Mouse (Mus musculus) CH12.LX (cell line): ENCODE data around the gene Kcnn3. TPM values are rescaled to one million over a fixed set of nuclear protein-coding genes. Genes with fewer than 3 reads are reported as not detected.

Source experiments
- DNase-seq: peaks from one replicate; pipeline ENCODE4 v3.0.0-alpha.2; 2013; ENCODE audit errors: extremely low read depth
- H3K27ac ChIP-seq: 2 replicates; pipeline ENCODE4 v1.5.1; 2012; ENCODE audit warnings: low read depth, mild to moderate bottlenecking, control low read depth, moderate library complexity; ENCODE audit not compliant: insufficient read depth
- H3K27me3 ChIP-seq: replicated peaks from 2 replicates; pipeline ENCODE3; 2012; ENCODE audit warnings: inconsistent platforms
- H3K36me3 ChIP-seq, 2 experiments: replicated peaks in 1 of 2; 2 replicates each; pipeline versions ENCODE3 to v1.6.1; 2012; ENCODE audit warnings: inconsistent platforms in 1 of 2, low read length in 1 of 2, mild to moderate bottlenecking in 1 of 2, mixed read lengths in 1 of 2, moderate library complexity in 1 of 2; ENCODE audit not compliant: control insufficient read depth in 1 of 2, insufficient read depth in 1 of 2
- H3K4me1 ChIP-seq, 2 experiments: 2 replicates each; pipeline ENCODE4 v1.6.1; 2012; ENCODE audit warnings: inconsistent platforms in 1 of 2, moderate library complexity in 1 of 2; ENCODE audit not compliant: insufficient read depth in 2 of 2, control insufficient read depth in 1 of 2
- H3K4me2 ChIP-seq: 2 replicates; pipeline ENCODE4 v1.6.1; 2012; ENCODE audit warnings: low read depth, mild to moderate bottlenecking, control low read depth; ENCODE audit not compliant: poor library complexity, insufficient read depth, severe bottlenecking
- H3K4me3 ChIP-seq, 3 experiments: fragments of 150-350 bp in 1 of 3; sonication (generic) in 1 of 3; replicated peaks in 1 of 3; 2 replicates each; pipeline versions ENCODE3 to v1.5.1; 2011 to 2012; ENCODE audit warnings: low read depth in 2 of 3, low read length in 2 of 3, mild to moderate bottlenecking in 2 of 3, moderate library complexity in 2 of 3, control low read depth in 1 of 3, improper control_type of control experiment in 1 of 3, inconsistent platforms in 1 of 3, mixed read lengths in 1 of 3; ENCODE audit not compliant: poor library complexity in 1 of 3
- H3K79me2 ChIP-seq: replicated peaks from 2 replicates; pipeline ENCODE4 v1.6.1; 2012; ENCODE audit warnings: mild to moderate bottlenecking, moderate library complexity; ENCODE audit not compliant: control insufficient read depth, poor library complexity, insufficient read depth, severe bottlenecking; ENCODE audit errors: extremely low read depth
- H3K9ac ChIP-seq: 2 replicates; pipeline ENCODE4 v1.6.1; 2012; ENCODE audit warnings: low read depth, mild to moderate bottlenecking, control low read depth, moderate library complexity; ENCODE audit not compliant: insufficient read depth
- H3K9me3 ChIP-seq: replicated peaks from 2 replicates; pipeline ENCODE3; 2012; ENCODE audit warnings: low read length, inconsistent platforms, mixed read lengths
- CHD1 ChIP-seq: IDR thresholded peaks from 2 replicates; pipeline ENCODE4 v1.6.1; 2012; ENCODE audit warnings: low read depth, low read length, improper control_type of control experiment, inconsistent platforms
- CHD2 ChIP-seq: IDR thresholded peaks from 2 replicates; pipeline ENCODE4 v1.6.1; 2011; ENCODE audit warnings: low read length, improper control_type of control experiment
- CTCF ChIP-seq, 2 experiments: IDR thresholded peaks in 1 of 2; conservative IDR thresholded peaks in 1 of 2; 2 replicates each; pipeline ENCODE4 v1.5.1; 2011 to 2012; ENCODE audit warnings: low read depth in 2 of 2, low read length in 2 of 2, improper control_type of control experiment in 1 of 2, inconsistent platforms in 1 of 2, mild to moderate bottlenecking in 1 of 2, moderate library complexity in 1 of 2
- ELF1 ChIP-seq: IDR thresholded peaks from 2 replicates; pipeline ENCODE4 v1.6.1; 2014; ENCODE audit warnings: low read depth, mild to moderate bottlenecking, inconsistent platforms, low read length, improper control_type of control experiment
- ETS1 ChIP-seq: conservative IDR thresholded peaks from 2 replicates; pipeline ENCODE4 v1.6.1; 2012; ENCODE audit warnings: low read depth, mild to moderate bottlenecking, inconsistent platforms, low read length, improper control_type of control experiment, moderate library complexity
- HCFC1 ChIP-seq: IDR thresholded peaks from 2 replicates; pipeline ENCODE4 v1.6.1; 2012; ENCODE audit warnings: low read depth, mild to moderate bottlenecking, inconsistent platforms, low read length, improper control_type of control experiment
- IRF4 ChIP-seq: IDR thresholded peaks from 2 replicates; pipeline ENCODE4 v1.6.1; 2014; ENCODE audit warnings: low read depth, mild to moderate bottlenecking, inconsistent platforms, low read length, improper control_type of control experiment
- JUN ChIP-seq: IDR thresholded peaks from 2 replicates; pipeline ENCODE4 v1.6.1; 2011; ENCODE audit warnings: low read depth, mild to moderate bottlenecking, low read length, improper control_type of control experiment, moderate library complexity; ENCODE audit not compliant: insufficient read depth
- KAT2A ChIP-seq: IDR thresholded peaks from 2 replicates; pipeline ENCODE4 v1.6.1; 2012; ENCODE audit warnings: low read length, improper control_type of control experiment, inconsistent platforms; ENCODE audit not compliant: insufficient replicate concordance
- MAFK ChIP-seq: IDR thresholded peaks from 2 replicates; pipeline ENCODE4 v1.6.1; 2011; ENCODE audit warnings: low read length, improper control_type of control experiment; ENCODE audit not compliant: insufficient replicate concordance
- MAX ChIP-seq: IDR thresholded peaks from 2 replicates; pipeline ENCODE4 v1.6.1; 2011; ENCODE audit warnings: low read length, improper control_type of control experiment
- MAZ ChIP-seq: IDR thresholded peaks from 2 replicates; pipeline ENCODE4 v1.6.1; 2012; ENCODE audit warnings: low read depth, mild to moderate bottlenecking, inconsistent platforms, low read length, improper control_type of control experiment, moderate library complexity
- MEF2A ChIP-seq: IDR thresholded peaks from 2 replicates; pipeline ENCODE4 v1.6.1; 2014; ENCODE audit warnings: low read depth, mild to moderate bottlenecking, inconsistent platforms, low read length, improper control_type of control experiment, borderline replicate concordance
- MXI1 ChIP-seq: IDR thresholded peaks from 2 replicates; pipeline ENCODE4 v1.6.1; 2011; ENCODE audit warnings: mild to moderate bottlenecking, low read depth, low read length, improper control_type of control experiment
- MYC ChIP-seq: IDR thresholded peaks from 2 replicates; pipeline ENCODE4 v1.6.1; 2011; ENCODE audit warnings: low read depth, mild to moderate bottlenecking, improper control_type of control experiment, low read length
- NELFE ChIP-seq: IDR thresholded peaks from 2 replicates; pipeline ENCODE4 v1.6.1; 2011; ENCODE audit warnings: low read depth, low read length, improper control_type of control experiment
- NRF1 ChIP-seq: IDR thresholded peaks from 2 replicates; pipeline ENCODE4 v1.6.1; 2014; ENCODE audit warnings: low read depth, mild to moderate bottlenecking, inconsistent platforms, low read length, improper control_type of control experiment, moderate library complexity
- PAX5 ChIP-seq: IDR thresholded peaks from 2 replicates; pipeline ENCODE4 v1.6.1; 2012; ENCODE audit warnings: low read length, inconsistent platforms, mixed read lengths
- POLR2A ChIP-seq: IDR thresholded peaks from 2 replicates; pipeline ENCODE4 v1.6.1; 2011; ENCODE audit warnings: low read depth, mild to moderate bottlenecking, improper control_type of control experiment, low read length
- POLR2AphosphoS2 ChIP-seq: IDR thresholded peaks from 2 replicates; pipeline ENCODE4 v1.6.1; 2011; ENCODE audit warnings: low read depth, low read length, improper control_type of control experiment
- RCOR1 ChIP-seq: conservative IDR thresholded peaks from 2 replicates; pipeline ENCODE4 v1.6.1; 2012; ENCODE audit warnings: low read depth, mild to moderate bottlenecking, inconsistent platforms, low read length, improper control_type of control experiment
- SMC3 ChIP-seq: IDR thresholded peaks from 2 replicates; pipeline ENCODE4 v1.6.1; 2011; ENCODE audit warnings: low read depth, low read length, improper control_type of control experiment
- TCF12 ChIP-seq: IDR thresholded peaks from 2 replicates; pipeline ENCODE4 v1.6.1; 2014; ENCODE audit warnings: low read depth, mild to moderate bottlenecking, inconsistent platforms, low read length, improper control_type of control experiment
- UBTF ChIP-seq: IDR thresholded peaks from 2 replicates; pipeline ENCODE4 v1.6.1; 2012; ENCODE audit warnings: low read depth, mild to moderate bottlenecking, inconsistent platforms, low read length, improper control_type of control experiment, moderate library complexity
- USF1 ChIP-seq: IDR thresholded peaks from 2 replicates; pipeline ENCODE4 v1.6.1; 2014; ENCODE audit warnings: low read depth, mild to moderate bottlenecking, inconsistent platforms, low read length, improper control_type of control experiment
- USF2 ChIP-seq: conservative IDR thresholded peaks from 2 replicates; pipeline ENCODE4 v1.6.1; 2011; ENCODE audit warnings: low read depth, low read length, improper control_type of control experiment
- ZC3H11A ChIP-seq: IDR thresholded peaks from 2 replicates; pipeline ENCODE4 v1.6.1; 2012; ENCODE audit warnings: low read depth, mild to moderate bottlenecking, inconsistent platforms, low read length, improper control_type of control experiment
- ZKSCAN1 ChIP-seq: IDR thresholded peaks from 2 replicates; pipeline ENCODE4 v1.6.1; 2012; ENCODE audit warnings: low read depth, inconsistent platforms, low read length, improper control_type of control experiment, borderline replicate concordance
- ZMIZ1 ChIP-seq: IDR thresholded peaks from 2 replicates; pipeline ENCODE4 v1.6.1; 2012; ENCODE audit warnings: low read depth, mild to moderate bottlenecking, inconsistent platforms, low read length, improper control_type of control experiment
- dilution Hi-C: fragments of 300-500 bp; cut with MboI; formaldehyde crosslinking; loops from 2 replicates; pipeline ENCODE4 v1.14.3; 2020; ENCODE audit warnings: low sequenced_read_pairs; ENCODE audit not compliant: extremely low pct_unique_long_range_greater_than_20kb, extremely low pct_ligation_motif_present
- in situ Hi-C: fragments of 300-500 bp; cut with MboI; formaldehyde crosslinking; loops from 3 replicates; pipeline ENCODE4 v1.14.3; 2019; ENCODE audit warnings: low sequenced_read_pairs, low pct_ligation_motif_present, low pct_unique_long_range_greater_than_20kb, mixed read lengths
- polyA plus RNA-seq: library from polyadenylated mRNA; unstranded; fragments of >175 nt; gene quantifications from 2 replicates; pipeline ENCODE4 v1.2.1, GENCODE M21; 2012; ENCODE audit warnings: low read depth; ENCODE audit not compliant: insufficient read length
- total RNA-seq, 2 experiments: library from RNA; depleted of rRNA; stranded (reverse); fragments of 300-350 nt in 1 of 2; fragments of >200 nt in 1 of 2; gene quantifications; 2 replicates each; pipeline ENCODE4 v1.2.3; 2012 to 2014

Kcnn3 gene
- total and polyA plus RNA-seq, 3 experiments, result 0.06 TPM; not detected in 2

- Histone ChIP-seq H3K4me3 (no peak overlapping the region), H3K9me3 (no peaks in the 10 kb centered on the region), H3K4me2 (no peak overlapping the region), H3K79me2 (no peaks in the 10 kb centered on the region), H3K27ac (no peak overlapping the region), H3K27me3 (no peaks in the 10 kb centered on the region), H3K9ac (no peak overlapping the region), H3K4me1 (peaks cover 0 to 9% of the 10 kb centered on the region in 2 experiments; a peak in 2 of 4 replicates), H3K36me3 (no peaks in the 10 kb centered on the region)
- DNase-seq, result no peak
- dilution Hi-C loops, result no loop called here
- in situ Hi-C loops, result no loop called here
- TF ChIP-seq MXI1 (no peak), POLR2AphosphoS2 (no peak), ETS1 (no peak), TCF12 (no peak), MEF2A (no peak), NRF1 (no peak), ZC3H11A (no peak), CTCF (conservative IDR thresholded peaks at IDR 0.05 in 1 of 2, IDR thresholded peaks at IDR 0.05 in 1 of 2; ENCODE audit: low read depth in 2 of 2, low read length in 2 of 2) (no peak), POLR2A (no peak), MAFK (no peak), USF1 (no peak), CHD1 (no peak), MYC (no peak), MAX (no peak), USF2 (no peak)
- TF ChIP-seq, all 38 proteins: peak for 0
Measured at GRCm38 (mm10) chr3:89593524-89593923, 73.6 kb downstream of the Kcnn3 start.

GRCm38 (mm10) chr3:89598361-89598760, 78.4 kb downstream of the Kcnn3 start:
- Histone ChIP-seq H3K9ac (no peak overlapping the region), H3K4me3 (no peak overlapping the region), H3K4me2 (no peak overlapping the region), H3K79me2 (no peaks in the 10 kb centered on the region), H3K36me3 (no peaks in the 10 kb centered on the region), H3K27me3 (no peaks in the 10 kb centered on the region), H3K9me3 (peaks cover 9% of the 10 kb centered on the region), H3K4me1 (peaks cover 0 to 12% of the 10 kb centered on the region in 2 experiments; a peak in 2 of 4 replicates), H3K27ac (no peak overlapping the region)
- no peak for TF ChIP-seq ZMIZ1
- no peak for TF ChIP-seq POLR2A
- no peak for TF ChIP-seq JUN
- no peak for TF ChIP-seq NRF1
- TF ChIP-seq CHD2, result no peak
- no peak for TF ChIP-seq HCFC1
- no peak for TF ChIP-seq UBTF
- no peak for TF ChIP-seq NELFE
- no peak for TF ChIP-seq PAX5
- no peak for TF ChIP-seq ZKSCAN1
- TF ChIP-seq IRF4, result no peak
- no peak for TF ChIP-seq ELF1
- TF ChIP-seq RCOR1, result no peak
- no peak for TF ChIP-seq MAZ
- TF ChIP-seq SMC3, result no peak
- TF ChIP-seq POLR2AphosphoS2, result no peak
- TF ChIP-seq MAFK, result no peak
- TF ChIP-seq KAT2A, result no peak
- no peak for TF ChIP-seq USF1
- DNase-seq, result no peak
- in situ Hi-C loops (no loop called here), dilution Hi-C loops (no loop called here)
